Mouse (Mus musculus): ENCODE results near the gene Slc25a36.

- no peak for TF ChIP-seq GATA1 (IDR thresholded peaks at IDR 0.05; ENCODE audit: low read length)
- no peak for TF ChIP-seq TAL1 (IDR thresholded peaks at IDR 0.05; ENCODE audit: low read length)
These were observed 19.0 kb upstream of the Slc25a36 start for GRCm38 (mm10) chr9:97130001-97130400.
